Mouse (Mus musculus): ENCODE data around the gene Fdx1l.

- TF ChIP-seq GATA1 (IDR thresholded peaks at IDR 0.05; ENCODE audit: low read length) (no peak), TAL1 (IDR thresholded peaks at IDR 0.05; ENCODE audit: low read length) (no peak)
These were observed 9.9 kb upstream of the Fdx1l start for GRCm38 (mm10) chr9:21083324-21083723.

Measured in erythroblast, embryonic 14.5 days (primary cell).